Mouse (Mus musculus): ENCODE results near the gene Rcan1.

DNA sequence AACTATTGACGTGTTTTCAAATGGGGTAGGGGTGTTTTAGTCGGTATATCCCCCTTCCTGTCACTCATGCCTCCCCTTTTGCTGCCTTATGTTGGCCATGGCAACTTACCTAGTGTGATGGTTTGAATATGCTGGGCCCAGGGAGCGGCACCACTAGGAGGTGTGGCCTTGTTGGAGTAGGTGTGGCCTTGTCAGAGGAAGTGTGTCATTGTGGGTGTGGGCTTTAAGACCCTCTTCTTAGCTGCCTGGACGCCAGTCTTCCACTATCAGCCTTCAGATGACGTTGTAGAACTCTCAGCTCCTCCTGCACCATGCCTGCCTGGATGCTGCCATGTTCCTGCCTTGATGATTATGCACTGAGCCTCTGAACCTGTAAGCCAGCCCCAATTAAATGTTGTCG is at the start of gene Rcan1:
- TF ChIP-seq CTCF (IDR thresholded peaks at IDR 0.05; ENCODE audit: borderline replicate concordance, extremely low read depth, insufficient read depth, insufficient read length): no peak
- no peak for TF ChIP-seq POLR2A (IDR thresholded peaks at IDR 0.05; ENCODE audit: borderline replicate concordance, extremely low read depth, insufficient read depth, insufficient read length, poor library complexity, severe bottlenecking)
